Mouse (Mus musculus) CD8-positive naive resting alpha-beta T cell, adult 2 months (primary cell): ENCODE measurements around the gene Gpsm1.

ENCODE experiments used
- DNase-seq, 2 experiments: peaks; one replicate each; pipeline ENCODE4 v3.0.0; 2022; ENCODE audit warnings: low read depth in 2 of 2, low spot score in 2 of 2

Gene Gpsm1

DNA sequence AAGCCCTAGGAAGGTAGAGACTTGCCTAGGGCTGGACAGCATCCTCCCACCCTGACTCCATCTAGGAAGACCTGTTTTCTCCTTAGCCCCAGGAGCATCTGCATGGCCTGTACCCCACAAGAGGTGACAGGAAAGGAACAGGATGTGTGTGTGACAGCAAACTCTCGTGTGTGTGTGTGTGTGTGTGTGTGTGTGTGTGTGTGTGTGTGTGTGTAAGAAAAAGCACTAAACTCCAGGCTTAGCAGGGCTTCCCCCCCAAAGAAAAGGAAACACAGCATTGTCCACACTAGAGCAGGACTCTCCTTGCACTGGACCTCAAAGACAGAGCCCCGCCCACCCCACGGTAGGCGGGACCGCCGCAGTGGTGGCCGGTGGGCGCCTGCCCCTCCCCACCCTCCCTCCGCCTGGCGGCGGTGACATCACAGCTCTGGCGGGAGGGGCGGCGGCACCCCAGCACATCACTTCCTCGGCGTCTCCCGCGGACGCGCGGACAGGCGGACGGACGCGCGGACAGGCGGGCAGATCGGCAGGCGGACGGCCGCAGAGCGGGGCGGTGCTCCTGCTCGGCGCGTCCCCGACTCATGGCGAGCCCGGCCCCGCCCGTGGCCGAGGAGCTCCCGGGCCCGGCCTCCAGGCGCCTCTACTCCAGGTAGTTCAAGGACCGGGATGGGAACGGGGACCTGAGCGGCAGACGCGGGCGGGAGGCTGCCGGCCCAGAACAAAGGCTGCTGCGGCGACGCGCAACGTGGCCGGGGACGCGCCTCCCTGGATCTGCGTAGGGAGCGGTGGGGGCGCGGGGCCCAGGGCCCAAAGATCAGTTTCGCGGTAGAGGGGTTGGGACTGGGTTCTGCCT, at the start of gene Gpsm1:
Gpsm1 (plus strand) TSS at position 444 of the 853 bp plus-strand sequence.
- peak; percentile 40 to 56 for DNase-seq

DNA sequence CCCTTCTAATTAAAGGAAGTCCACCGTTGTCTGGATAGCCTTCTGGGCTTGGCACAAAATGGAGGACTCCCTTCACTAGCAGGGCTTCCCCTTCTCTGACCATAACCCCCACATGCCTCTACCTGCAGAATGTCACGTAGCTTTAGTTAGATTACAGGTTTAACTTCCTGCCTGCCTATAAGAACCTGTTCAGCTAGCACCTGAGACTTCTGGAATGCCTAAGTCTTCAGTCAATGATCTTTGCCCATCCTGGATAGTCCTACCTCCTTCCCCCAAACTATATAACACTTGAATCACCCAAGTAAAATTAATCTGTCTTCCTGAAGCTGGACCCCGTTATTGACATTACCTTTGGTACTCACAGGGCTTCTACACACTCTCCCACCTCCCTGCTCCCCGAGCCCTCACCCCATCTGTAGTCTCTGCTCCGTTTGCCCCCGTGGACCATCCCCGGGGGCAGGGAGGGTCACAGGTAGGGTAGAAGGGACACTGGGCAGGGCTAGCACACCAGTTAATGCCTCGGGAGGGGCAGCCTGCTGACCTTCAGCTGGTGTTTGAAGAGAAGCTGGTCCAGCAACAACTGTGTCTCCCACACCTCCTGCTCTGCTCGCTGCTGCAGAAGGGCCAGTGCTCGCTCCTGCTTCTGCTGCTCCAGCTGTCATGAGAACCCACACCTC, 49.1 kb upstream of the Gpsm1 start:
- DNase-seq = no peak

DNA sequence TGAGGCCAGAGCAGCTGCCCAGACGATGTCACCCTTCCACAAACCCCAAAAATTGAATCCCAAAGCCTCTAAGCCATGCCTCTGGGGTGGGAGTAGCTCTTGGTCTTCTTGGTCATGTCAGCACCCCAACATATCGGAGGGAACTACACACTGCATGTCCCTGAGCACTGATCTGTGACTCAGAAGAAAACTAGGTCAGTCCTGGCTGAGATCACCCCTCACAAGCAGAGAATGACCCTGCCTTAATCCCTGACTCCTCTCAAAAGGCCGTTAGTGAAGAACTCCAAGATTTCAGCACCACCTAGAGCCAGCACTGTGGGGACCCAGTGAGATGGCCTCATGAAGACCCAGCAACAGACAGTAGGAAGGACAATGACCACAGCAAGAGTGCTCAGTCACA, 47.1 kb upstream of the Gpsm1 start:
- no peak for DNase-seq

DNA sequence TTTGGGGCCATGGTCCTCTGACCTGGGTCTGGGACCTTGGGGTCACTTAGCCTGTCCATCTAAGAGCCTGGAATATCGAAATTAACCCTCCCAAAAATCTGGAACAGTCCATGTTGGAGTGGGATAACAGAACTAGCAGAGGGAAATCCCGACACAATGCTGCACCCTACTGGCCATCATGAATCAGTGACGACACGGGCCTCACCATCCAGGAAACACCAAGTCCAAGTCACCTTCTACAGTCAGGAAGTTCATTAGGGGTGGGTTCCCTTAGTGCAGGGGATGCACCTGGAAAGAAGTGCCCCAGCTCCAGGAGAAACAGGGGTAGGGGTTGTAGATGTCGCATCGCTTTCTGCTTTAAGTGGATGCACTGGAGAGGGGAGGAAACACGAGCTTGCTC, 41.7 kb upstream of the Gpsm1 start:
- no peak for DNase-seq

DNA sequence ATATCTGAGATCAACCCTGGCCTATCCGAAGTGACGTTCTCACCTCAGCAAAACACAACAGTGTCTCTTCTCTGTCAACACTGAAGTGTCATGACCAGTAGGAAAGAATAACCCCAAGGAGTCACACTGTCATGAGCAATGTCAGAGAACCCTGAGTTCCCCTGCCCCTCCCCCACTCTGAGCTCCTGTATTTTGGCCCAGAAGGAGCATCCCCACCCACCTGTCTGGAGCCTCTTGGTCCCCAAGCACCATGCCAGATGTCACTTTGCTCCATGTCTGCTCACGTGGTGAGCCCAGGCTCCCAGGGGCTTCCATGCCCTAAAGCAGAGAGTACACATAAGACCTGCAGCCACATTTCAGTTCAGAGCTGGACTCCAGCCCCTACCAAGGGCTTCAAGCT, 35.6 kb upstream of the Gpsm1 start:
- no peak for DNase-seq

DNA sequence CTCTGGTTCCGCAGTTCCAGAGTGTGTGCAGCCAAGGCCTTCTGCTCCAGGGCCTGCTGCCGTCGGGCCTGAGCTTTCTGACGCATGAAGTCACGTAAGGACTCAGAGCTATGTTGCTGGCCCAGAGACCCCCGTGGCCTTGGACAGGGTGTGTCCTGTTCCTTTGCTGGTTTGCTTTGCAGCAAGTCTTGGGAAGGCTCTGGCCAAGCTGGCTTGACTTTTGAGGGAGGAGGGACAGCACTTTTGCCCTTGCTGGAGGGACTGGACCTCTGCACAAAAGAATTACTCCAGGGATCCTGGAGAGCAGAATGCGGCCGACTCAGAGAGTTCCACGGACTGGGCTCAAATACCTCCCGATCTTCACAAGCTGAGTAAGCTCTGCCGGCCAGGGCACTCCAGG, 34.7 kb upstream of the Gpsm1 start:
- no peak for DNase-seq

DNA sequence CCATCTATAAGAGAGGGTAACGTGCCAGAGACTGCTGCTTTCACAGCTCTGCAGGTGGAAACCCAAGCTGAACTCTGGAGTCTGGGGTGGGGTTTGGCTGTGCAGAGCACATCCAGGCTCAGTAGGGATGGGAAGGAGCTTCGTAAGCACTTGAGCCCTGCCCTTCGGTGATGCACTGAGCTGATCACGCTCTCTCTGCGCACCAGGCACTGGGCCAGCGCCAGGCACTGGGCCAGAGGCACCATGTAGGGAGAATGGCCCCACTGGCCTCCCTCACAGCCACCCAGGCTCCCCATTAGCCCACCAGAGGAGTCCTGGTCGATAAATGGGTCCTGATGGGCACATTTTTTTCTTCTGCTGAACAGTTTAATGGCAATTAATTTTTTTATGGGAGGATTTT, 29.5 kb upstream of the Gpsm1 start:
- no peak for DNase-seq

DNA sequence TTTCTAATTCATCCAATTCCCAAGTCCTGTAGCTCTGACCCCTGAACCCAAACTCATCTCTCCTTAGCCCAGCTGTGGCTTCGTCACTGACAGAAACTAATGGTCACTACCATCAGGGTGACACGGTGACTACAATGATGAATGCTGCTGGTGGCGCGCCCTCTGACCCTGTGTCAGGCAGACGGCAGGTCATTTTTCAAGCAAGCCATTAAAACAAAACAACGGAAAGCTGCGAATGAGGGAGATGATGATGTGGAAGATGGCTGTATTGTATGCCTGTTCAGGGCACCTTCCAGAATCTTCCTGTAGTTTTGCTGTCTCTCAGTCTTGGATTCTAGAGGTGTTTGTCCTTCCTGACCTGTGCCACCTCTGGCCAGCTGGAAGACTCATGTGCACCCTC, 28.9 kb upstream of the Gpsm1 start:
- DNase-seq = no peak

DNA sequence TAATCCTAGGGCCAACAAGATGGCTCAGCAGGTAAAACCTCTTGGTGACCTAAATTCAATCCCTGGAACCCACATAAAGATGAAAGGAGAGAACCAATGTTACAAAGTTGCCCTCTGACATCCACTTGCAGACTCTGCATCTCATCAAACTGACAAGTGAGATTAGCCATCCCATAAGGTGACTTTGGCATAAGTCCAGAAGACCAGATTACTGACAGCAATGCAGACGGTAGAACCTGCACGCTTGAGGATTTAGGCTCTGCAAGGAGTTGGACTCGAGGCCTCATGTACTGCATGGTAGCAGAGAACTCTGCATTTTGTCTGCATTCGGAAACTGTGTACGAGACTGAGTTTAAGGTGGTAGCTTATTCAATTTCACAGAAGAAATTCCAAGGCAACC, 25.2 kb upstream of the Gpsm1 start:
- DNase-seq = no peak

DNA sequence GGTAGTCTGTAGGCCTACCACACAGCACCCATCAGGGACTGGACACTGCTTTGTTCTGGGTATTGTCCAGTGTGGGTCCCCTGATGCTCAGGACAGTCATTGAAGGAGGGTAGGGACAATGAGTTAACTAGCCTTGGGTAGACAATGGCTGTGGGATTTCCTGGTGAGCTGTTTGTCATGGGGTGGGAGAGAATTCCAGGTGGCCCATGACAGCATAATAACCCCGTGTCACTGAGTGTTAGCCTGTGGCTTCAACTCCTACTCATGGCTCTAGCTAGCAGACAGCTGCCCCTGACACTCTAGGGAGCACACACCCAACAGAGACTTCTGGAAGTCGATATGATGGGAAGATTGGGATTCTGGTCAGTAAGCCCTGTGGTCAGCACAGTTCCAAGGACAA, 20.9 kb upstream of the Gpsm1 start, which contains the start of gene Ccdc187:
Ccdc187 (minus strand) TSS at position 101 of the 400 bp plus-strand sequence.
- DNase-seq = no peak

DNA sequence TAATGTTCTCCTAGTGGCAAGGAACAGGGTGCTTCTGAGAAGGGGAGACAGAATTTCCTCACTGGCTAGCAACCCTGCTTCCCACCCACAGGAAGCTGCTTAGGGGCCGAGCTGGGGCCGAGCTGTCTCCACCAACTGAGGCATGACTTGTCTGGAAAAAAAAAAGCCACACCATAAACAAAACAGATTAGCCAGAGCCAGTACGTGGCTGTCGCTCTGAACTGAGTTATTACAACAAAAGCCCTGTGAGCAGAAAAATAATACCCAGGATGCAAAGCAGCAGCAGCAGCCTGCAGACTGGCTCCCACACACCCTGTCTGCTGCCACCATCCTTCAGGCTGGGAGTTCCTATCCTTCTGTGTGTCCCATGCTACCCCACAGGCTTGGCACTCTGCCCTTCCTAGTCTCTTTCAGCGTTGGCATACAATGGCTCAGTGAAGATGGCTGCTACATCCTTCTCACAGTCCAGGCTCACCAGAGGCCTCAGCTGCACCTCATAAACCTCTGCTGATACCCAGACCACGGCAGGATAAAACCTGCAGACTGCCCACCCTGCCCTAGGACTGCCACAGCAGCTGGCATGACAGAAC, 18.6 kb upstream of the Gpsm1 start:
- DNase-seq = no peak

DNA sequence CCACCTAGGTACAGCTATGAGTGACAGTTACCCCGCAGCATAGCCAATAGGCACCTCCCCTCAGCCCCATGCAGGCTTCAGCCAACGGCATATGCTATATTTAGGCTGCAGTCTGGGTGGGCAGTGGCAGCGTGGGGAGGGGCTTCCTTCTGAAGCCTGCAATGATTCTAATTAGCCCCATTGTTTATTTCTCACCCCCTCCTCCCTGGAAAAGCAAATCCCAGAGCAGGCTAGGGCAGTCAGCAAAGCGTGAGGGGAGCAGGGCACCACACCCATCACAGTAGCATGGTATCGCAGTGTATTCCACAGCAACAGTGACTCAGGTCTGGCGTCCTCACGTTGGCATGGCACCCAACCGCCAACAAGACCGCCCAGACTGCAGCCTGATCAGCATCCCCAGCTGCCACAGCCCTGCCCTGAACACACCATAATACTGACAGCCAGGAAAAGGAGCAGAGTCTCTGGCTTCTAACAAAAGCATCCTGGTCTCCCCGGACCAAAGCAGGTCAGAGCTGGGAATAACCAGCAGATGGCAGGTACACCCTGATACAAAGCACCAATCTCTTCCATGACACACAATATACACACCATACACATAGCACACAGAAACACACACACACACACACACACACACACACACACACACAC, 17.0 kb upstream of the Gpsm1 start:
- no peak for DNase-seq

DNA sequence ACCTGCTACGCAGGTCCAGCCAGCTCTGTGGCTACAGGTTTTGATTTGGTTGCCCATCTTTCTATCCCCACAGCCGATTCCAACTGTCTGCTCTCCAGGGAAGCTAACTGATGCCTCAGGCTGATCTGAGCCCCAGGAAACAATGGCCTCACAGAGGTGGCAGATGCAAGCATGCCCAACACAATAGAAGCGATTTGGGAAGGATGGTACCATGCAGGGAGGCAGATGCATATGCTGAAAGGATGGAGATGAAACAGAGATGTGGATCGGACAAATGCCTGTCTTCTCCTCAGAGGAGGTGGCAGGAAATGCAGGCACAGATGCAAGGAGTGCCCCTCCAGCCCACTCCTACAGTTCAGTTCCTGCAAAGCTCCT, 16.5 kb upstream of the Gpsm1 start:
- DNase-seq = no peak

DNA sequence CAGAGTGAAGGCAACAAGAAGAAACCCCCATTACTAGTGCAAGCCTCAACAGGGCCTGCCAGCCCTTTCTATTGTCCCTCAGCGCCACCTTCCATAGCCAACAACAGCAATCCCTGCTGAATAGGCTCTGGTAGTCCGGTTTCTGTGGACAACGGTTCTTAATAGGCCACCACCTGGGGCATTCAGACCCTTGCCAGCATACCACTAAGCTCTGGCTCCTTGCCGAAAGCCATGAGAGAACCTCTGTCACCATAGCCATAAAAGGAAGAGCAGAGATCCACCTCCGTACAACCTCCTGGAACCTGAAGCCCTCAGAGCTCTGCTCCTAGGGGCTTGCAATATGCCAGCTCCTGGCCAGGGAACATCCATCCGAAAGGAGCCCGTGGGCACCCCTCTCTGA, 16.0 kb upstream of the Gpsm1 start:
- no peak for DNase-seq

DNA sequence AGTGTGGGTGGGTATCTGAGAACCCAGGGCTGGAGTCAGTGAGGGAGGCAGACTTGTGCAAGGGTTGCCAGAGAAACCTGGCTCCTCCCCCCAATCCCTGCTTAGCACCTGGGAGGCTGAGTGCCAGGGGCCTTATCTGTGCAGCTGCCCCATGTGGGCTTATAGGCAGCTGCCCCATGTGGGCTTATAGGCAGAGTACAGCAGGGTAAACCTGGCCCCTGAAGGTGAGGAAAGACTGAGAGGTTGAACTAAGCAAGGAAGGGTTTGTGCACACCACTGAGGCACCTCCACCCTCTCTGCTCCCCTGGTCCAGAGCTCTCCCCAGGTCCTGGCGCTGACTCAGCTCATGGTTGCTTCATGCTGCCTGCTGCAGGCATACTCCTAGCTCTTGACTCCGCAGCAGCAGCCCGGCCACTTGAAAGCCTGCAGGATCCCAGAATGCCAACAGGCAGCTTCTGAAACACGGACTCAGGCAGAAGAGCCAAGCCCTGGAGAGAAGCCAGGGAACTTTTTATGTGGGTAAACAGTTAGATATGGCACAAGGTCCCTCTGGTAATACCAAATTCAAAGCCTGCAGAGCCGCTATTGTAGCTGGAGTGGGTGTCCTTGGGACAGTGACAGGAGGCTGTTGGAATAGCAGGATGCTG, 15.0 kb upstream of the Gpsm1 start:
- no peak for DNase-seq

DNA sequence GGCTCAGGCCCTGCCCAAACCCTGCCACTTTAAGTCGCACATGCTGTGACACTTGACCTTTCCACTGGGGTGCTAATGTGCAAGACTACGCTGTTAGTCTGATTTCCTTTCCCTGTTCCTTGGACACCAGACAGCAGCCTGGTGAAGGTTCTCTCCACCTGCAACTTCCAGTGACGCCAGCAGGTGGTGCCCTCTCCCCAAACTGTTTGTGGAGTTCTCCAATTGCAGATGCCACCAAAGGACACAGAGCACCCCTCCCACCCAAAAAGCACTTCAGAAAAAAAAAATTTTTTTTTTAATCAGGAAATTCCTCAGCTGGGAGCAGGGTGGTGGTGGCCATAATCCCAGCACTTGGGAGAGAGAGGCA, 14.5 kb upstream of the Gpsm1 start:
- peak; percentile 67 to 81 for DNase-seq

DNA sequence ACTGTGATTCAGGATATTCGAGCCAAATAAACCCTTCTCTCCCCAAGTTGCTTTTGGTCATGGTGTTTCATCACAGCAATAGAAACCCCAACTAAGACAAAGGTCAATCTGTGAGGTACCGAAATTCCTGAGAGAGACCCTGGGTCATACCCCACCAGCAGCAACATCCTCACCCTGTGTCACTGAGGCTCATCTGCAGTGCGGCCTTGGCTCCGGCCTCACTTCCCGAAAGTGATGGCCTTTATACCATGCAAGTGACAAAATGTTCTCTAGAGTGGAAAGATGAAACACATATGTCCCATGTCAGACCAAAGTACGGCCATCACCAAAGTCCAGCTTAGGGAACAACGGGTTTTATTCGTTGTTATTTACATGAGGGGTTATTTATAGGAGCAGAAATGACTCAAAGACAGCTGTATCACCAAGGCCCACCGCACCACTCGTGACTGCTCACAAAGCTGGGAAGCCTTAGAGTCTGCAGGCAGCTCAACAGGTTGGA, 13.3 kb upstream of the Gpsm1 start:
- no peak for DNase-seq

DNA sequence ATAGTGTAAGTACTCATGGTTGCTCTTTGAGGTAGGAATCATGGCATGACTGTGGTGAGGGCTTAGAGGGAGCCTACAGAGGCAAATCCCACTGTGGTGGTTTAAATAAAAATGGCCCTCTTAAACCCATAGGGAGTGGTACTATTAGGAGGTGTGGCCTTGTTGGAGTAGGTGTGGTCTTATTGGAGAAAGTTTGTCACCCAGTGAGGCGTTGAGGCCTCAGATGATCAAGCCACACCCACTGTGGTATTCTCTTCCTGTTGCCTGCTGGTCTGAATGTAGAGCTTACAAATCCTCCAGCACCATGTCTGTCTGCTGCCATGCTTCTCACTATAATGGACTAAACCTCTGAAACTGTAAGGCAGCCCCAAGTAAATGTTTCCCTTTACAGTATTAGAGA, 10.6 kb upstream of the Gpsm1 start:
- no peak for DNase-seq

DNA sequence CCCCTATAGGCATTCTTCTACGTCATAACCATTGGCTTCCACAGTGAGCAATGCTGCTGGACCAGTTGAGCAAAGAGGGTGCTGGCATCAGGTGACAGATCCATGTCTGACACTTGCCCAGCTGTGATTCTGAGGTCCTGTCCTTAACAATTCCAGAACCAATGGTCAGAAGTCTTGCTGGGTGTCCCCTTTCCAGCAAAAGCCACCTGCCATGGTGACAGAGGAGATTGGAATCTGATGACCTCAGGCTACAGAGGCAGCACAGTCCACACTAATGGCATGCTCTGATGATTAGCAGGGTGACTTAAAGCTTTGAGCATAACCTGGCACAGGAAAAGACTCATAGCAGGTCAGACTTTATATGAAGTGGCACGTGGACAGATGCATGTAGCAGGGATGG, 9.8 kb upstream of the Gpsm1 start:
- DNase-seq = no peak

DNA sequence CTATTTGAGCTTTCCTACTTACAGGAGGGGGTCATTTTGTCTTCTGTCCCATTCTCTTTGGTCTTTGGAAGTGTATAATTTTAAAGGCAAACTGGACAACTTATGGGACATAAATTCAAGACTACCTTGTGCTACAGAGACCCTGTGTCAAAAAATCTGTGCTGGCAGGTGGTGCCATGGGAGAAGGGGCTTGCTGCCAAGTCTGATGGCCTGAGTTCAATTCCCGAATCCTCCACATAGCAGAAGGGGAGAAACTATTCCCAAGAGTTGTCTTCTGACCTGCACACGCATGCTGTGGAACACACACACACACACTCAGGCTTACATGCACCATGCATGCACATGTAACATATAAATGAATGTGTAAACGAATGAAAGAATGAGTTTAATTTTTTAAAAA, 8.6 kb upstream of the Gpsm1 start:
- DNase-seq = no peak

DNA sequence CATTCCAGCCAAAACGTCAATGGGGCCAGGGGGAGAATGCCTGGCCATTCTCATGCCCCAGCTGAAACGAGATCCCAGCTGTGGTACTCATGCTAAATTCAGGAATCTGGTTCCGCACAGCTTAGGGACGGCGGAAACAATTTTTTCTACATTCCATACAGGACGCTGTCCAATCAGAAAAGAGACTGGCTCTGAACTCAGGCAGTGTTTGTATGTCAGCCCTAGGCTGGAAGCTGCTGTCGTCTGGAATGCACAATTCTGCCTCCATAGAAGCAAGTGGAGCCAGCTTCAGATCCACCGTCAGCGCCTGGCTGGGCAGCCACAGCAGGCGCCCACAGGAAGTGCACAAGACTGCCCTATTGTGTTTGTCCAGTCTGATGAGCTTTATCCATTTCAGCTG, 5.6 kb upstream of the Gpsm1 start:
- DNase-seq = no peak
